Mouse (Mus musculus) hindbrain, embryonic 11.5 days (tissue): ENCODE measurements around the gene BC028528. TPM values are rescaled to one million over a fixed set of nuclear protein-coding genes. Genes with fewer than 3 reads are reported as not detected.

Experiments used
- ATAC-seq: fragments of 200-750 bp; cut with Nextera tagmentation; 2 replicates; pipeline ENCODE4 v1.8.0; 2017; ENCODE audit warnings: mild to moderate bottlenecking, moderate TSS enrichment, moderate library complexity; ENCODE audit not compliant: low FRiP score
- DNase-seq: peaks from one replicate; pipeline ENCODE4 v3.0.0-alpha.2; 2015; ENCODE audit warnings: low spot score
- H3K27ac ChIP-seq: fragments of 300-500 bp; sonication (generic); 2 replicates; pipeline ENCODE4 v1.5.1; 2014; ENCODE audit warnings: mild to moderate bottlenecking, low read depth, low read length
- H3K27me3 ChIP-seq: fragments of 300-500 bp; sonication (generic); 2 replicates; pipeline ENCODE4 v1.6.1; 2014; ENCODE audit warnings: mild to moderate bottlenecking, low read length, moderate library complexity, mixed read lengths; ENCODE audit not compliant: control insufficient read depth, insufficient read depth
- H3K36me3 ChIP-seq: fragments of 300-500 bp; sonication (generic); 2 replicates; pipeline ENCODE4 v1.6.1; 2014; ENCODE audit warnings: mild to moderate bottlenecking, low read length, moderate library complexity, mixed read lengths; ENCODE audit not compliant: control insufficient read depth, insufficient read depth
- H3K4me1 ChIP-seq: fragments of 300-500 bp; sonication (generic); replicated peaks from 2 replicates; pipeline ENCODE4 v1.6.1; 2014; ENCODE audit warnings: low read length, mixed read lengths; ENCODE audit not compliant: control insufficient read depth, insufficient read depth
- H3K4me2 ChIP-seq: fragments of 300-500 bp; sonication (generic); replicated peaks from 2 replicates; pipeline ENCODE4 v1.6.1; 2014; ENCODE audit warnings: mild to moderate bottlenecking, low read depth, low read length
- H3K4me3 ChIP-seq: fragments of 300-500 bp; sonication (generic); 2 replicates; pipeline ENCODE4 v1.5.1; 2014; ENCODE audit warnings: low read depth, low read length
- H3K9ac ChIP-seq: fragments of 300-500 bp; sonication (generic); 2 replicates; pipeline ENCODE4 v1.6.1; 2014; ENCODE audit warnings: low read depth, low read length
- H3K9me3 ChIP-seq: fragments of 300-500 bp; sonication (generic); 2 replicates; pipeline ENCODE4 v1.6.1; 2016; ENCODE audit warnings: low read length; ENCODE audit not compliant: control insufficient read depth
- WGBS: fragments of 180-500 bp; shearing (Covaris S2); extraction: QIAGEN DNeasy Blood & Tissue Kit; methylation state at CpG from one replicate; pipeline ENCODE4 v1.1.7; 2014; 5-methylcytosine and 5-hydroxymethylcytosine counted together
- polyA plus RNA-seq: library from polyadenylated mRNA; unstranded; fragments of >200 nt; fragmentation: Nextera tagmentation; extraction: Ambion mirVana; gene quantifications from 2 replicates; pipeline ENCODE4 v1.2.1, GENCODE M21; 2014

Gene BC028528
- polyA plus RNA-seq, 1 experiment from 2014 or later = 11.2 TPM

DNA sequence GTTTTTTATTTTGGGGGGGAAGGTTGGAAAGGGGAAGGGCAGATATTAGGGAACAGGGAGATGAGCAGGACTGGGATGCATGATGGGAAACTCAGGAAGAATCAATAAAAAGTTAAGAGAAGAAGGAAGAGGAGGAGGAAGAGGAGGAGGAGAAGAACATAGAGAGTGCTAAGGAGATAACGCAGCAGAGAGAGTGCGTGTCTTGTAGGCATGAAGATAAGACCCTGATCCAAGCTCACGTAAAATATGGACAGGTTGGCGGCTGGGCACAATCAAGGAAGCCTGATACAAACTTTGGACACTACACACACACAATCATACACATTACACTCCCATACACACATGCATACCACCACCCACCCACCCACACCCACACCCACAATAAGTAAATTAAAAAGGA is 22.9 kb upstream of the BC028528 start:
- no peak overlapping the region for H3K4me3 ChIP-seq
- no peak for ATAC-seq
- 93% methylated on average over 4 of the region's 4 CpGs for WGBS
- no peak overlapping the region for H3K27ac ChIP-seq
- no peak overlapping the region for H3K9ac ChIP-seq
- H3K4me2 ChIP-seq = no peak overlapping the region
- no peaks in the 10 kb centered on the region for H3K27me3 ChIP-seq
- H3K36me3 ChIP-seq = no peaks in the 10 kb centered on the region
- DNase-seq = no peak
- no peaks in the 10 kb centered on the region for H3K9me3 ChIP-seq
- no peaks in the 10 kb centered on the region for H3K4me1 ChIP-seq

DNA sequence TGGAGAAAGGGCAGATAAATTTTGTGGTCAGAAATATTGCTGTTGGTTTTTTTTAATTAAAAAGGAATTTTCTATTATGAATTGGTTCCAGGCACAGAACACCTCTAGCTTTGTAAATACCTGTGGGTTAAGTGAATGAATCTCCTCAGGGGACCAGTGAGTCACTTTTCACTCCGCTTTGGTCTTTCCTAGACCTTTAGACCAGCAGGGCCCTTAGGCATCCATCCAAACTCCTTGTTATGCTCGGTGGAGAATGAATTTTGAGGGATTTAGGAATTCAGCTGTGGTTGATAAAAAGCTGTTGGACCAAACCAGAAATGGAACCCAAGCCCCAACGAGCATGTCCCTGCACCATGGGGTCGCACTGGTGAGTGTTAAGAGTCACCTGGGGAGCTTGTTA is 15.8 kb upstream of the BC028528 start:
- H3K4me2 ChIP-seq = no peak overlapping the region
- peaks cover 13% of the 10 kb centered on the region for H3K4me1 ChIP-seq
- WGBS = 50% methylated on average over 4 of the region's 4 CpGs
- H3K36me3 ChIP-seq = no peaks in the 10 kb centered on the region
- no peak overlapping the region for H3K9ac ChIP-seq
- no peaks in the 10 kb centered on the region for H3K9me3 ChIP-seq
- H3K27me3 ChIP-seq = no peaks in the 10 kb centered on the region
- H3K4me3 ChIP-seq = no peak overlapping the region
- DNase-seq (no peak), ATAC-seq (no peak)
- no peak overlapping the region for H3K27ac ChIP-seq

DNA sequence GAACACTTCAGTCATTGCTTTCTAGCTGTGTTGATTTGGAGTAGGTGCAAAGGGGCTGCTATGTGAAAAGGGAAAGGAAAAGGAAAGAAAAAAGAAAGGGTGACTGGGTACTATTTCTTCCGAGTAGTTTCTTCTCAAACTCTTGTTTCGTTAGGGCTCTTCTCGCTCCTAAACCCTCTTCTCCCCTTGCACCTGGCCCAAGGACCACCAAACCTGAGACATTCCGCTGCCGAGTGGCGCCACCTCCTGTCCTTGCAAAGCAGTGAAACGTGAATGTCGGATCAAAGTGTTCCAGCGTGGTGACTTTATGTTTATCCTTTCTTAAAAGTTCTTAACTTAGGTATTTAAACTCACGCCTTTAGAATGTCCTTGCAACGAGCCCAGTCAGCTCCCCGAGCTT is 15.1 kb upstream of the BC028528 start:
- Histone ChIP-seq H3K27me3 (no peaks in the 10 kb centered on the region), H3K4me3 (no peak overlapping the region), H3K9ac (no peak overlapping the region), H3K4me1 (peaks cover 13% of the 10 kb centered on the region), H3K36me3 (no peaks in the 10 kb centered on the region), H3K27ac (no peak overlapping the region), H3K9me3 (no peaks in the 10 kb centered on the region), H3K4me2 (peak overlapping the region; percentile 52; the same call in 1 of the 2 replicates)
- ATAC-seq = no peak
- WGBS = 0% methylated on average over 12 of the region's 12 CpGs
- DNase-seq = peak; percentile 70

DNA sequence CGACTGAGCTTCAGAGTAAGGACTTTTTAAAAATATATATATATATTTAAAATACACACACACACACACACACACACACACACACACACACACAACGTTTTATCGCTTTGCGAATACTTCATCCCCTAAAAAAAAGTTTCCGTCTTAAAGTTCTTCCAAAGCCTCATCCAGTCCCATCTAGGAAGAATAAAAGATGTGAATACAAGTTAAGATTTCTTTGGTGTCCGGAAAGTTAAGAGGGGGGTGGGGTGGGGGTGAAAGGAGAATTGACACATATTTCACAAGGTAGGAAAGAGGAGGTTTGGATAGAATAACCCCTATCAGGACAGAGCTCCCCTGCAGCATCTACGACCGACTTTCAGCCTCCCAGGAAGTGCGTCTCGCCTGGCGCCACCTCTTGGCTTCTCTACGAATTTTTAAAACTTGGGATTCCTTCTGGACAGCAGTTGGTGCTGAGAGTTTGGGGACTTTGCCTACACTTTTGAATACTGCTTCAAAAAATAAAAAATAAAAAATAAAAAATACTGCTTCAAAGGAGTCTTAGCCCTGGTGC is 14.2 kb upstream of the BC028528 start:
- WGBS = 1% methylated on average over 12 of the region's 12 CpGs
- Histone ChIP-seq H3K27ac (0 out of 2 replicates have a peak overlapping the region, but pooled peaks have one; percentile 30), H3K27me3 (no peaks in the 10 kb centered on the region), H3K36me3 (no peaks in the 10 kb centered on the region), H3K4me2 (peak overlapping the region; percentile 52), H3K4me1 (peaks cover 13% of the 10 kb centered on the region), H3K9ac (no peak overlapping the region), H3K9me3 (no peaks in the 10 kb centered on the region), H3K4me3 (peak overlapping the region; percentile 32; the same call in 1 of the 2 replicates)
- DNase-seq = peak; percentile 72
- no peak for ATAC-seq

DNA sequence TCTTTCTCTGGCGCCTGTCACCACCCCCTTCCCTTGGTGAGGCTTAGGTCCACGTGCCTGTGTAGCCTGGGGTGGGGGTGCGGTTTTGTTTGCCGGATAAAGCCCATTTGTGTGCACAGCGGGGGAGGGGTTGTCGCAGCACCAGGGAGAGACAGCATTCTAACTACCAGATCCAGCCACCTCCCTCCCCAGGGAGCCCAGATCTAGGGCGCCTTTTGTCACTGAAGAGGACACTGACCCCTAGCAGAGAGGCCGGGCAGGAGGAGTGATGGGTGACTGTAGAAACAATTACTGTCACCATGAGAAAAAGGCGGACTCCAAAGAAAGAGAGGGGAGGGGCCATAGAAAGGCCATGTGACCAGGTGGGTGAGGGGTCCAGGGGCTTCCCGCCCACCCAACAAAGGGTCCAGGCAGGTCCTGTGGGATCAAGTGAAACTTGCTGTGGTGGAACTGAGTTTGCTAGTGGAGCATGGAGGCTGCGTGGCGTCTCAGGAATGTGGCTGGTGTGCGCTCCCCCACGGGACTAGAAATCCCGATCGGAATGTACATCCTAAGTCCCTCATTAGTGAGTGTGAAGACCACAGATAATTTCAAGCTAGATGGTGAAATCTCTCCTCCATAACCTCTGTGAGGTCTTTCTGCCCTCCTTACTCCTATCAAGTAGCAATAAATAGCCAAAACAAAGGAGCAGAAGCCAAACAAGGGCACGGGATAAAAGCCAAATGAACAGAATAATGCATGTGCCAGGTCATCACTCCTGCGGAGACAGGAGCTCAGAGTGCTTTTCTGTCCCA is 13.5 kb upstream of the BC028528 start:
- H3K27me3 ChIP-seq = no peaks in the 10 kb centered on the region
- peaks cover 13% of the 10 kb centered on the region for H3K4me1 ChIP-seq
- DNase-seq (peak; percentile 76), ATAC-seq (peak; percentile 80)
- H3K9me3 ChIP-seq = no peaks in the 10 kb centered on the region
- peak overlapping the region; percentile 30 for H3K27ac ChIP-seq
- no peaks in the 10 kb centered on the region for H3K36me3 ChIP-seq
- WGBS = under 1% methylated on average over 18 of the region's 18 CpGs
- H3K4me2 ChIP-seq = peak overlapping the region; percentile 52
- peak overlapping the region; percentile 32 for H3K4me3 ChIP-seq
- H3K9ac ChIP-seq = peak overlapping the region; percentile 65

DNA sequence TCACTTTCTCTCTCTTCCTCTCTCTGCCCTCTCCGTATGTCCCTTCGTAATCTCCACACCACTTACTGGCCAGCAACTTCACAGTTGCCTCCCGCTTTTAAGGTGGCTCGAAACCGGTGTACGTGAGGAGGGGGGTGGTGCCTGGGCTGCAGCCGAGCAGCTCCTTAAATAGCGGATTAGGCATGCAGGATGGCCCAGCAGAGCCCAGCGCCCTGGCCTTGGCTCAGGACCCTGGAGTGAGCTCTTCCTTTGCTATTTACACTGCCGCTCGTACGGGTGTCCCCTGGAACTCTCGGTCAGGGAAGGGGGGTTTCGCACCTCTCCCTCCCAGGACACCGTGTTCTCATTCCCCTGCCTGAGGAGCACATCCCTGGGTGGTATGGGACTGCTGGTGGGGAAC is 12.8 kb upstream of the BC028528 start, which contains the start of gene Car14:
TSS of gene Car14 (minus strand) at position 124 of the 400 bp plus-strand sequence.
- WGBS = under 1% methylated on average over 15 of the region's 15 CpGs
- DNase-seq = peak; percentile 58
- H3K4me1 ChIP-seq = peaks cover 13% of the 10 kb centered on the region
- ATAC-seq = peak; percentile 50
- H3K9ac ChIP-seq = peak within 1 kb of the TSS; percentile 65
- no peaks in the 10 kb centered on the region for H3K27me3 ChIP-seq
- peak within 1 kb of the TSS; percentile 52 for H3K4me2 ChIP-seq
- no peaks in the 10 kb centered on the region for H3K36me3 ChIP-seq
- peak within 1 kb of the TSS; percentile 66 for H3K27ac ChIP-seq
- peak within 1 kb of the TSS; percentile 32 for H3K4me3 ChIP-seq
- H3K9me3 ChIP-seq = no peaks in the 10 kb centered on the region

DNA sequence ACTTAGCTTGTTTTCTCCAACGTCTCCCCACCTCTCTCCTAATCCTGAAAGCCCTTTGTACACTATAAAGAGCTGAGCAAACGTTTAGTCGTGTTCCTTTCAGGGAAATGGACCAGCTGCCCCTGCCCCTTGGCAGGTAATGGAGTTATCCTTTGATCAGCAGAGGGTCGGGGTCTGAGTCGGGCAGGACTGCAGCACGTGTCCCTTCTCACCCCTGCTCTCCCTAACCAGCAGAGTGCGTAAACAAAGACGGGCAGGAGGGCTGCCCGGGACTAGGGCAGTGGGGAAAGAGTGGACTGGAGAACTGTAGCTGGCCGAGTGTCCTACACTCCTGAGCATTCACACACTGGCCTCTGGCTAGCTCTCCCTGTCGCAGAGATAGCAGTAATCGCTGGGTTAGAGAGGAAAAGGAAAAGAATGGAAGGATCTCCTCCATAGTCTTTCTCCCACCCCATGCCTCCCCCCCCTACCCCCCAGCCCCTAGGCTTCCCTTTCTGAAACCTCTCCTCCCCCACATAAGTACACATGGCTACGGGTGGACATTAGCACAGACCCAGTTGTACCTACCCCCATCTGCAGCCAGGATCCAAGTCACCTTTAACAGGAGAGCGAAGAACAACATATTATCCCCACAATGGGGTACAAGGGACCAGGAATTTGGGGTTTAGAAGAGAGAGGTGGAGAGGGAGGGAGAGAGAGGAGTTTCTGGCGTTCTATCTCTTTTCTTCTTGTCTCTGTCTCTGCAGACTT is 12.1 kb upstream of the BC028528 start:
- peak overlapping the region; percentile 65 for H3K9ac ChIP-seq
- H3K4me1 ChIP-seq = peaks cover 13% of the 10 kb centered on the region
- H3K27ac ChIP-seq = peak overlapping the region; percentile 66; the same call in 1 of the 2 replicates
- H3K4me2 ChIP-seq = peak overlapping the region; percentile 52
- ATAC-seq (no peak), DNase-seq (peak; percentile 55)
- no peaks in the 10 kb centered on the region for H3K27me3 ChIP-seq
- H3K9me3 ChIP-seq = no peaks in the 10 kb centered on the region
- WGBS = 2% methylated on average over 15 of the region's 15 CpGs
- peak overlapping the region; percentile 32 for H3K4me3 ChIP-seq
- H3K36me3 ChIP-seq = no peaks in the 10 kb centered on the region

DNA sequence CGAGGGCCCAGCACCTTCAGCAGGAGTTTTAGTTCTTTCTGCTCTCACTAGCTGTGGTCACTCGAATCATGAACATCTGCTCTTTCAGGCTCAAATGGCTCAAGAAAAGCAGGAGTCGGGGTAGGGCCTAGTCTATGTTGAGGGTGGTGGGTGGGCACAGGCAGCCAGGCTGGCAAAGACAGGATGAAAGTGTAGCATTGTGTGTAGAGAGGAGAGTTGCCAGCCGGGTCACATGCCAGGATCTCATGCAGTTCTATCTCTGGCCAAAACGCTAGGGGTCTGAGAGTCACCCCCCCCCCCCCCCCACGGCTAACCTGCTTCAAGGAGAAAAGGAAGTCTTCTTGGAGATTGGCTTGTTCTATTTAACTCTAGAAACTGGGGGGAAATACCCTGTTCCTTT is 10.8 kb upstream of the BC028528 start:
- 41% methylated on average over 5 of the region's 6 CpGs for WGBS
- no peak overlapping the region for H3K4me2 ChIP-seq
- H3K4me1 ChIP-seq = peaks cover 13% of the 10 kb centered on the region
- H3K27ac ChIP-seq = no peak overlapping the region
- H3K9me3 ChIP-seq = no peaks in the 10 kb centered on the region
- no peak overlapping the region; the same call in 1 of the 2 replicates for H3K4me3 ChIP-seq
- no peaks in the 10 kb centered on the region for H3K27me3 ChIP-seq
- no peak overlapping the region for H3K9ac ChIP-seq
- no peaks in the 10 kb centered on the region for H3K36me3 ChIP-seq
- ATAC-seq (no peak), DNase-seq (no peak)
